Mouse (Mus musculus) mouse trophoblast stem cell (cell line): ENCODE data around the gene Ly86.

Experiments used
- in situ Hi-C, 2 experiments: fragments of 300-500 bp; cut with MseI, MboI; formaldehyde crosslinking; loops; 2 replicates in 1 of 2; 3 replicates in 1 of 2; pipeline ENCODE4 v1.15.1; 2025

Gene Ly86

GRCm38 (mm10) chr13:37455561-37455960, 110.6 kb downstream of the Ly86 start:
- in situ Hi-C loops = loop anchor here in 1 of 2 experiments (10.0 kb wide), 1 partner anchor 489 kb away; no protein-coding TSS in a partner anchor

DNA sequence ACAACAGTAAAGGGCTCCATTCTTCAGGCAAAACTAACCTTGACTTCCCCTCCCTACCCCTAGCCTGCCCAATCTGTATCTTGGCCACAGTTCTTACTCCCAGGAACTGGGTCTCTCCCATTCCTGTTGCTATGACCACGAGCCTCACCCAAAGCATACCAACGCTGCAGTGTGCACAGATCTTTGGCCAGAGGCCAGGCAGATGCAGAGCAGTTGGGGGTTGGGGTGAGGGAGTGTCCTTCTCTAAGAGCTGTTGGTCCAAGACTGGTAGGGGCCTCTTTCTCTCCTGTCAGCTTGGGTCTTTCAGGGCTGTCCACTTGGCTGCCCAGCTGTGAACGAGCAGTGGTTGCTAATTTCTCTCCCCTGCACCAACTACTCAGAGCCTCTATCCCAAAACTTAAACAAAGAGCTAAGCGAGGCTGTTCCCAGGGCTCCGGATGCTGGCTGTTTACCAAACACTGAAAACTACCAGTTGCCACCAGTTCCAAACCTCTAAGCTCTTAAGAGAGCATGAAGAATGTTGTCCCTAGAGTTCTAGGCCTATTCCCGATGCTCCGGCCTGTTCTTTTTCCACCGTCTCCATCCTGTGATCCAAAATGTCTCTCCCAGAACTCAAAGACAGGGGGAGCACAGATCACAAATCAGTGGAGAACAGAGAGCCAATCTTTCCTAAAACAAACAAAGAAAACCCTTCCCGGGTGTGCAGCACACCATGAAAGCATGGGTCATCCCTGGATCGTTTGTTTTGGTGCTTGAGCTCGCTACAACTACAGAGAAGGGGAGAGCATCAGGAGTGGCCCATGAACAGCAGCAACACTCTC, 112.2 kb downstream of the Ly86 start:
- in situ Hi-C loops = loop anchor here in 1 of 2 experiments (10.0 kb wide), 1 partner anchor 488 kb away; no protein-coding TSS in a partner anchor

DNA sequence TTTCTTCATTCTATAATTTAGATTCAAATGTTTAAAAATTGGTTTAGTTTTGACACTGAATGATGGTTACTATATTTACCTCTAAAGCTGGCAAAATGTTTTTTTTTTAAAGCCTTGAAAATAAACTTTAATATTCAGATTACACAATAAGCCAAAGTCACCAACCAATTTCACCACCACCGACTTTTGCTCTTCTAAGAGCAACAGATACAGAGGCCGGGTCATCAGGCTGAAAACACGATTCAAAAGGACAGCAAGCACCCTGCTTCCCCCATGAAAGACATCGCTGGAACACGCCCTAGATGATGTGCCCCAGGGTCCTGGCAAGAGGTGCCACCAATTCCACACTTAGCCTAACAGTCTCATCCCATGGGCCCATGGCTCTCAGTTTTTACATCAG, 113.5 kb downstream of the Ly86 start:
- in situ Hi-C loops = loop anchor here in 1 of 2 experiments (10.0 kb wide), 1 partner anchor 486 kb away; no protein-coding TSS in a partner anchor

GRCm38 (mm10) chr13:37459022-37459421, 114.0 kb downstream of the Ly86 start:
- in situ Hi-C loops = loop anchor here in 1 of 2 experiments (10.0 kb wide), 1 partner anchor 486 kb away; no protein-coding TSS in a partner anchor

GRCm38 (mm10) chr13:37459957-37460930, 115.2 kb downstream of the Ly86 start:
- in situ Hi-C loops = loop anchor here in 1 of 2 experiments (10.0 kb wide), 1 partner anchor 485 kb away; no protein-coding TSS in a partner anchor

DNA sequence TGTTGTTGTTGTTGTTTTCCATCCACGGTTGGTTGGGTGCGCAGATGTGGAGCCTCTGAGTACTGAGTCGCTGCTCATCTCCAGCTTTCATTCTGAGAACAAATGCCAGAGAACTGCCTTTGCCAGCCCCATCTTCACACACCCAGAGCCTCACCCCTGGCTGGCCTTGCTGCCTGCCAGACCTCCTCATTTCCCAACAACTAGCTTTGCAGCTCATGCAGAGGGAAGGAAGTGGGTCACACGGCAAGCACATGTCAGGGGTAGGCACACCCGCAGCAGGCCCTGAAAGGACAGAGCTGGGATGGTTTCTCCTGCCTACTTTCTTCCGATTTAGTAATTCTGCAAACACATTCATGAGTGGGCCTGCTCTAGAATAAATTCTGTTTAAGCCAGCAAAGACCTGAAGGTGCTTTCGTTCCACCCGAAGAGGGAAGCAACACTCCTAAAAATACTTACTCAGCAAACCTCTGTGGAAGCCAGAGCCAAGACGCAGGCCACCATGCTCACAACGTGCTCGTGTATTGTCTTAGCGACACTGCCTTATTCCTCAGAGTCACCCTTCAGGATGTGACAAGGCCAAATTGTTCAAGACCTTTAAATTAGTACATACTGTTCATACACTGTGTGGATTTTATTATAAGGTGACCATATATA, 117.2 kb downstream of the Ly86 start:
- in situ Hi-C loops = no loop called here

- in situ Hi-C loops = no loop called here
Measured at GRCm38 (mm10) chr13:37465710-37466109, 120.7 kb downstream of the Ly86 start.

GRCm38 (mm10) chr13:37467795-37468194, 122.8 kb downstream of the Ly86 start:
- in situ Hi-C loops = no loop called here
